Mouse (Mus musculus) left cerebral cortex, adult 2 months (tissue): Measurements from ENCODE around the gene Shroom2. TPM values are rescaled to one million over a fixed set of nuclear protein-coding genes. Genes with fewer than 3 reads are reported as not detected.

Experiments used
- DNase-seq, 2 experiments: peaks; one replicate each; pipeline ENCODE4 v3.0.0; 2021 to 2022; ENCODE audit warnings: low spot score in 2 of 2, mixed read lengths in 1 of 2; ENCODE audit errors: extremely low spot score in 1 of 2
- H3K27ac ChIP-seq: fragments of 200-600 bp; 2 replicates; pipeline ENCODE4 v1.8.1; 2022
- H3K4me3 ChIP-seq: fragments of 200-600 bp; 2 replicates; pipeline ENCODE4 v1.8.1; 2022
- CTCF ChIP-seq: fragments of 200-600 bp; IDR thresholded peaks from 2 replicates; pipeline ENCODE4 v1.8.1; 2022; ENCODE audit warnings: antibody characterized with exemption, mild to moderate bottlenecking, moderate library complexity
- intact Hi-C: fragments of 180-260 bp; cut with DNase I; formaldehyde crosslinking; loops from one replicate; pipeline ENCODE4 v1.15.1; 2025
- total RNA-seq, 2 experiments: library from RNA; stranded (reverse); gene quantifications; 2 replicates each; pipeline ENCODE4 v1.2.3; 2021

The Shroom2 gene
- total RNA-seq, 2 experiments from 2014 or later: 96.7 to 104 TPM

DNA sequence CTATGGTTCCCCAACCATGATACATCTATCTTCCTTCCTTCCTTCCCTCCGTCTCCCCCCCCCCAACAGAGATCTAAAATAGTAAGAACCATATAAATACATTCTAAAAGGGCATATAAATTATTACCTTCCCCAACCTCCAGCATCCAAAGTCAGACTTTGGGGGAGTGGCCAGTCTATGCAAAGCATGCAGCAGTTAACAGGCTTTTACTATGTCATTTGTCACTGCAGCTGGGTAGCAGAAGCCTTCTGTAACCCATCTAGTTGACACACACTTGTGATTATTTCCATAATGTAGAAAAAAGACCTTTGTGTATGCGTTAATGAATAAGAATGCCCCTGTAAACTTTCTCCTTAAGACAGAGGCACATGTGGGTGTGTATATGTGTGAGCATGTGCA, 126.6 kb downstream of the Shroom2 start:
- no peak for DNase-seq
- intact Hi-C loops: no loop called here
- TF ChIP-seq CTCF: no peak
- Histone ChIP-seq H3K27ac (no peak overlapping the region), H3K4me3 (peak overlapping the region; percentile 44)

DNA sequence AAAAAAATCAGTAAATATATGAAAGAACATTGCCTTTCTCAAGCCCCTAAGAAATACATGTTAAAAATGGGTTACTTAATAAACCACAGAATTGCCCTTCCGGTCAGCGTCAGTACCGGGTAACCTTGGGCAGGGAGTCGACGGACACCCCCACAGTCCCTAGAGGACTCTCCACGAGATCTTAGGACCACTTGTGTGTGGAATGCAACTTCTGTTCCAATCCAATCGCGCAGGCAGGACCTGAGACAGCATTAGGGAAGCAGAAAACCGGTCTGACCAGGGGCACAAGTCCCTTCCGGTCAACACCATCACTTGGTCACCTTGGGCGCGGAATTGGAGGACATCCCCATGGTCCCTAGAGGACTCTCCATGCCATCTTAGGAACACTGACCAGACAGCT, 133.9 kb downstream of the Shroom2 start:
- no peak overlapping the region for H3K27ac ChIP-seq
- no peak for DNase-seq
- no peak overlapping the region for H3K4me3 ChIP-seq
- no peak for TF ChIP-seq CTCF
- intact Hi-C loops: no loop called here

DNA sequence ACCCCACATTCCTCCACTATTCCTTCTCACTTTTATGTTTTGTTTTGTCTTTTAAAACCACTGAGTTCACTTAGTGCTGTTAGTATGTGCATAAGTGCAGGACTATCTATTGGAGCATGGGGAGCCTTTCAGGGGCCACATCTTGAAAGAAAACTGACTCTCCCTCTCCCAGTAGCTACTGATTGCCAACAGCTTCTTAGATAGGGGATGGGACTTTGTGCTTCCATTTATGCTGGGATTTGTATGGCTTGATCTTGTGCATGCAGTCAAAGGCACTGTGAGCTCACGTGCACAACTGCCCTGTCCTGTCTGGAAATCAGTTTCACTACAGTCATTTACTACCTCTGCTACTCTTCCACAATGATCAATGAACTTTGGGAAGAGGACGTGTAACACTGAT, 147.9 kb downstream of the Shroom2 start:
- no peak for DNase-seq
- no peak for TF ChIP-seq CTCF
- intact Hi-C loops: no loop called here
- Histone ChIP-seq H3K27ac (no peak overlapping the region), H3K4me3 (no peak overlapping the region)

DNA sequence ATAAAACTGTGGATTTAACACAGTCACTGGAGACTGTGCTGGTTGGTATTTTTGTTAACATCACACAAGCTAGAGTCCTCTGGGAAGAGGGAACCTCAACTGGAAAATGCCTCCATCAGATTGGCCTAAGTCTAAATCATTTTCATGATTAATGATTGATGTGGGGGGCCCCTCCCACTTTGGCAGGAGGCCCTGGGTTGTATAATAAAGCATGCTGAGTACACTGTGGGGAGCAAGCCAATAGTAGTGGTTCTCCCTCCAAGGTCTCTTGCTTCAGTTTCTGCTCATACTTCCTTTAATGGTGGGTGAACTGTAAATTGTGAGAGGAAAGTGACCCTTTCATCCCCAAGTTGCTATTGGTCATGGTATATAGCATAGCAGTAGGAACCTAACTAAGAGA, 148.3 kb downstream of the Shroom2 start:
- Histone ChIP-seq H3K27ac (no peak overlapping the region), H3K4me3 (no peak overlapping the region)
- intact Hi-C loops: no loop called here
- no peak for DNase-seq
- no peak for TF ChIP-seq CTCF

DNA sequence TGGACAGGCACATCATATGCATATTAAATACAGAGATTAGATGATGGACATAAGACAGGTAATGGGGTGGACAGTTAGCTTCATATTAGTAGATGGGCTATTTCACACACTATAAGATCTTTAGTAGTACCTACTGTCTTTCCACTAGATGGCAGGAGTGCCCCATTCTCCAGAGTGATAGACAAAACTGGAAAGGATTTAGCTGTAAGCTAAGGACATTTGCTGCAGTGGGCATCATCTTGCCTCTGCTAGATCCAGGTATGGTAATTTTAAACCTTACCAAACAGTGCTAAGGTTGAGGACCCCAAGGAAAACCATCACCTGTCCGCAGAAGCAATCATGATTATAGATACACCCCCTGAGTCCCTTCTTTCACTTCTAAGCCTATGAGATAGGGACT, 150.8 kb downstream of the Shroom2 start:
- Histone ChIP-seq H3K4me3 (no peak overlapping the region), H3K27ac (no peak overlapping the region)
- intact Hi-C loops: loop anchor here (2.0 to 5.0 kb wide), 2 partner anchors 58 to 199 kb away; no protein-coding TSS in a partner anchor
- peak; percentile 14 to 27 for DNase-seq
- peak; percentile 68 for TF ChIP-seq CTCF

DNA sequence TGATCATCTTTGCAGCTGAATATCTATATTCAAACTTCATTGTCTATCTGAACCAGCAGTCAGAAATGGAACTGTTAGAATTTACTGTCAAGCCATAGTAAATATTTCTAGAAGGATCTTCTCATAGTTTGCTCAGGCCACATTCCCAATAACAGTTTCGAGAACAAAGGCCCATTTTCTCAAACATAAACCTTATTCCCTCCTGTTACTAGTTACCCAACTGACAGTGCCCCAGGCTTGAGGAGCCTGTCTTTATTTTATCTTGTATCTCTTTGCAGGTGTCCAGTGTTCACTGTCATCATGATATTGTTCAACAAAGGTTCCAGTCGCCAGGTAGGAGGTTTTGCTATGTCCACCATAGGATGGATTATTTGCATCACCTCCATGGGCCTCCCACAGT, 206.2 kb downstream of the Shroom2 start, which contains the start of gene Cldn34a:
TSS of gene Cldn34a (plus strand) at position 301 of the 400 bp plus-strand sequence.
- Histone ChIP-seq H3K27ac (no peak within 1 kb of the TSS), H3K4me3 (no peak within 1 kb of the TSS)
- no peak for DNase-seq
- no peak for TF ChIP-seq CTCF
- intact Hi-C loops: no loop called here

Other genes with a start within 250 kb of the Shroom2 start
- gene Cldn34a, start 206.1 kb downstream of the Shroom2 start, total RNA-seq: not detected
- under 1 TPM in 1 of 2 experiments, not detected in 1; 0.28 TPM for gene Gpr143, start 12.5 kb upstream of the Shroom2 start, total RNA-seq
- gene Usp51, start 237.0 kb upstream of the Shroom2 start, total RNA-seq: 1 to 10 TPM; 2.0 to 2.1 TPM